Mouse (Mus musculus) heart, embryonic 15.5 days (tissue): ENCODE results near the gene Abi1. TPM values are rescaled to one million over a fixed set of nuclear protein-coding genes. Genes with fewer than 3 reads are reported as not detected.

Experiments used
- ATAC-seq: fragments of 200-750 bp; cut with Nextera tagmentation; replicated peaks from 2 replicates; pipeline ENCODE4 v1.8.0; 2017; ENCODE audit warnings: low read depth, moderate TSS enrichment; ENCODE audit not compliant: insufficient number of reproducible peaks, insufficient read depth, low FRiP score
- H3K27ac ChIP-seq: fragments of 300-500 bp; sonication (generic); 2 replicates; pipeline ENCODE4 v1.5.1; 2015; ENCODE audit warnings: mild to moderate bottlenecking, inconsistent platforms
- H3K27me3 ChIP-seq: fragments of 300-500 bp; sonication (generic); 2 replicates; pipeline ENCODE4 v1.6.1; 2015; ENCODE audit warnings: inconsistent platforms
- H3K36me3 ChIP-seq: fragments of 300-500 bp; sonication (generic); 2 replicates; pipeline ENCODE4 v1.6.1; 2015; ENCODE audit warnings: mild to moderate bottlenecking, inconsistent platforms
- H3K4me1 ChIP-seq: fragments of 300-500 bp; sonication (generic); replicated peaks from 2 replicates; pipeline ENCODE4 v1.6.1; 2015; ENCODE audit warnings: inconsistent platforms
- H3K4me2 ChIP-seq: fragments of 300-500 bp; sonication (generic); 2 replicates; pipeline ENCODE4 v1.6.1; 2015; ENCODE audit warnings: inconsistent platforms, mild to moderate bottlenecking, moderate library complexity
- H3K4me3 ChIP-seq: fragments of 300-500 bp; sonication (generic); 2 replicates; pipeline ENCODE4 v1.5.1; 2015; ENCODE audit warnings: mild to moderate bottlenecking, inconsistent platforms
- H3K9ac ChIP-seq: fragments of 300-500 bp; sonication (generic); 2 replicates; pipeline ENCODE4 v1.6.1; 2015; ENCODE audit warnings: mild to moderate bottlenecking, inconsistent platforms
- H3K9me3 ChIP-seq: fragments of 300-500 bp; sonication (generic); replicated peaks from 2 replicates; pipeline ENCODE4 v1.6.1; 2016; ENCODE audit warnings: inconsistent platforms
- WGBS: fragments of 180-500 bp; shearing (Covaris S2); methylation state at CpG from one replicate; pipeline ENCODE4 v1.1.7; 2015; ENCODE audit warnings: mixed read lengths; 5-methylcytosine and 5-hydroxymethylcytosine counted together
- polyA plus RNA-seq: library from polyadenylated mRNA; unstranded; fragments of >200 nt; fragmentation: Nextera tagmentation; extraction: Ambion mirVana; gene quantifications from 2 replicates; pipeline ENCODE4 v1.2.1, GENCODE M21; 2015

Abi1 gene
- polyA plus RNA-seq: 25.2 and 33.8 TPM in 2 replicates

GRCm38 (mm10) chr2:23040001-23040646 is at the start of gene Abi1:
Gene Abi1 (minus strand): TSS chr2:23040241.
- Histone ChIP-seq H3K36me3 (no peaks in the 10 kb centered on the region), H3K4me3 (peak within 1 kb of the TSS; percentile 90), H3K4me2 (peak within 1 kb of the TSS; percentile 75), H3K4me1 (peaks cover 11% of the 10 kb centered on the region), H3K27me3 (no peaks in the 10 kb centered on the region), H3K27ac (peak within 1 kb of the TSS; percentile 97), H3K9me3 (no peaks in the 10 kb centered on the region), H3K9ac (peak within 1 kb of the TSS; percentile 97)
- WGBS: 1% methylated on average over 24 of the region's 24 CpGs
- ATAC-seq: peak; percentile 96

DNA sequence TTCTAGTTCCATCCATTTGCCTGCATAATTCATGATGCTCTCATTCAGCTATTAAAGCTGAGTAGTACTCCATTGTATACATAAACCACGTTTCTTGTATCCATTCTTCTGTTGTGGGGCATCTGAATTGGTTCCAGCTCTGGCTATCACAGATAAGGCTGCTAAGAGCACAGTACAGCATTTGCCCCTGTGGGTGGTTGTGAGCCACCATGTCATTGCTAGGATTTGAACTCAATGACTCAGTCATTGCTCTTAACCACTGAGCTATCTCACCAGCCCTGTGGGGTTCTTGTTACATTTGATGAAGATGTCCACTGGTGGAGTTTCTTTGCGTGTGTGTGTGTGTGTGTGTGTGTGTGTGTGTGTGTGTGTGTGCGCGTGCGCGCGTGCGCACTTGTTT is 44.5 kb upstream of the Abi1 start:
- no peaks in the 10 kb centered on the region for H3K27me3 ChIP-seq
- WGBS: 93% methylated on average over 8 of the region's 8 CpGs
- no peak overlapping the region for H3K9ac ChIP-seq
- no peak overlapping the region for H3K27ac ChIP-seq
- H3K4me2 ChIP-seq: no peak overlapping the region
- H3K9me3 ChIP-seq: no peaks in the 10 kb centered on the region
- no peak for ATAC-seq
- peaks cover 36% of the 10 kb centered on the region for H3K36me3 ChIP-seq
- H3K4me1 ChIP-seq: no peaks in the 10 kb centered on the region
- no peak overlapping the region for H3K4me3 ChIP-seq

DNA sequence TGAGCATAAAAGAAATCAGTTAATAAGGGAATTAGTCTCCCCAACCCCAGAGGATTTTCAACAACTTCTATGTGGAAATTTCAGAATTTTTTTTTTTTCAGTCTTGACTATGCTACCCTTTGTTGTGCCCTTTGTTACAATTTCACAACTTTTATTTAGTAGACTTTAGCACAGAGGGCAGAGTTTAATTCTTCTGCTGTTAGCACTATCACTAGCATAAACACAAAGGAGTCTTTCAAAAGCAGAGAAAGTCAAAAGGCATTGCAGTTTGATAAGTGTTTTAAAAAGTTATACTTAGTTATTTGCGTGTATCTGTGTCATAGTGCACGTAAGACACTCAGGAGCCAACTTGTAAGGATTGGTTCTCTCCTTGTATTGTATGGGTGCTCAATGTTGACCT is 38.5 kb upstream of the Abi1 start:
- Histone ChIP-seq H3K4me1 (no peaks in the 10 kb centered on the region), H3K27ac (no peak overlapping the region), H3K4me2 (no peak overlapping the region), H3K9me3 (no peaks in the 10 kb centered on the region), H3K27me3 (no peaks in the 10 kb centered on the region), H3K4me3 (no peak overlapping the region), H3K36me3 (peaks cover 35% of the 10 kb centered on the region), H3K9ac (no peak overlapping the region)
- WGBS: 94% methylated on average over 2 of the region's 2 CpGs
- ATAC-seq: no peak

DNA sequence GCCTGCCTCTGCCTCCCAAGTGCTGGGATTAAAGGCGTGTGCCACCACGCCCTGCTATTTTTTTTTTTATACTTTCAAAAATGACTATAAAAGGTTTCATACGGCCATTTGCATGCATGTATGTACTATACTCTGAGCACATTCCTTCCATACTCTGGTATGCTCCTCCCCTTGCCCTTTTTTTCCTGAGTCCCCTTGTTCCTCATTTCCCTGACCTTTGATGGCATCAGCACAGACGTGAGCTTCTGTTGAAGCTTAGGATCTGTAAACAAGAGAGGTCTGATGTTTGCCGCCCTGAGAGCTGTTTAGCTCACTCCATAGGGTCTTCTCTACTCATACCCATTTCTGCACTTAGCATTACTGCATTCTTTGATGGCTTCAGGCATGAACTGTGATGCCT is 37.7 kb upstream of the Abi1 start:
- no peak overlapping the region for H3K9ac ChIP-seq
- H3K4me1 ChIP-seq: no peaks in the 10 kb centered on the region
- H3K27ac ChIP-seq: no peak overlapping the region
- H3K27me3 ChIP-seq: no peaks in the 10 kb centered on the region
- no peak for ATAC-seq
- peaks cover 31% of the 10 kb centered on the region for H3K36me3 ChIP-seq
- H3K4me3 ChIP-seq: no peak overlapping the region
- H3K4me2 ChIP-seq: no peak overlapping the region
- 85% methylated on average over 5 of the region's 5 CpGs for WGBS
- no peaks in the 10 kb centered on the region for H3K9me3 ChIP-seq

GRCm38 (mm10) chr2:23076783-23077182 is 36.7 kb upstream of the Abi1 start:
- no peak overlapping the region for H3K4me2 ChIP-seq
- H3K4me3 ChIP-seq: no peak overlapping the region
- no peak for ATAC-seq
- no peaks in the 10 kb centered on the region for H3K9me3 ChIP-seq
- H3K27ac ChIP-seq: no peak overlapping the region
- no peaks in the 10 kb centered on the region for H3K27me3 ChIP-seq
- H3K9ac ChIP-seq: no peak overlapping the region
- H3K36me3 ChIP-seq: peaks cover 32% of the 10 kb centered on the region
- H3K4me1 ChIP-seq: no peaks in the 10 kb centered on the region

DNA sequence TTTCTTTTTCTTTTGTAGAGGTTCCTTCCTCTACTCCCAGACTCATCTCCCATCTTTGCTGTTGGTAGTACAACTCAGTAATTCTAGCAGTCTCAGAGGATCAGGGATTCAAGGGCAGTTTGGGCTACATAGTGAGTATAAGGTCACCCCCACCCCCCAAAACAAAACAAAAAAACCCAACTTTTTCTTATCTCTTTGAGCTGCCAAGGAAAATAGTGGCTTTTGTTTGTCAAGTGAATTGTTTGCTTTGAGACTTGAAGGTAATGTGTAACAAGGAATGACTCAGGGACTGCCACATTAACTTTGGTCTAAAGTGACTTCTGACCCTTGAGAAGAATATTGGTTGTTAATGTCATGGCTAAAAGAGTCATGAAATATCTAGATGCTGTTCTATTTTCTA is 35.8 kb upstream of the Abi1 start:
- Histone ChIP-seq H3K27me3 (no peaks in the 10 kb centered on the region), H3K27ac (no peak overlapping the region), H3K4me3 (no peak overlapping the region), H3K9me3 (no peaks in the 10 kb centered on the region), H3K36me3 (peaks cover 26% of the 10 kb centered on the region), H3K4me2 (no peak overlapping the region), H3K4me1 (no peaks in the 10 kb centered on the region), H3K9ac (no peak overlapping the region)
- no peak for ATAC-seq

- Histone ChIP-seq H3K4me1 (no peaks in the 10 kb centered on the region; the same call in 1 of the 2 replicates), H3K4me3 (no peak overlapping the region), H3K9me3 (no peaks in the 10 kb centered on the region), H3K36me3 (peaks cover 7% of the 10 kb centered on the region), H3K27ac (no peak overlapping the region), H3K4me2 (no peak overlapping the region), H3K9ac (no peak overlapping the region), H3K27me3 (no peaks in the 10 kb centered on the region)
- WGBS: 76% methylated on average over 1 of the region's 1 CpGs
- no peak for ATAC-seq
Measured at GRCm38 (mm10) chr2:23071406-23071805, 31.4 kb upstream of the Abi1 start.

GRCm38 (mm10) chr2:23070491-23070890 is 30.4 kb upstream of the Abi1 start:
- H3K27me3 ChIP-seq: no peaks in the 10 kb centered on the region
- H3K9ac ChIP-seq: no peak overlapping the region
- no peak for ATAC-seq
- no peaks in the 10 kb centered on the region for H3K9me3 ChIP-seq
- H3K4me1 ChIP-seq: no peaks in the 10 kb centered on the region; the same call in 1 of the 2 replicates
- H3K4me3 ChIP-seq: no peak overlapping the region
- H3K36me3 ChIP-seq: peaks cover 5% of the 10 kb centered on the region; the same call in 1 of the 2 replicates
- WGBS: 87% methylated on average over 2 of the region's 2 CpGs
- no peak overlapping the region for H3K27ac ChIP-seq
- no peak overlapping the region for H3K4me2 ChIP-seq

DNA sequence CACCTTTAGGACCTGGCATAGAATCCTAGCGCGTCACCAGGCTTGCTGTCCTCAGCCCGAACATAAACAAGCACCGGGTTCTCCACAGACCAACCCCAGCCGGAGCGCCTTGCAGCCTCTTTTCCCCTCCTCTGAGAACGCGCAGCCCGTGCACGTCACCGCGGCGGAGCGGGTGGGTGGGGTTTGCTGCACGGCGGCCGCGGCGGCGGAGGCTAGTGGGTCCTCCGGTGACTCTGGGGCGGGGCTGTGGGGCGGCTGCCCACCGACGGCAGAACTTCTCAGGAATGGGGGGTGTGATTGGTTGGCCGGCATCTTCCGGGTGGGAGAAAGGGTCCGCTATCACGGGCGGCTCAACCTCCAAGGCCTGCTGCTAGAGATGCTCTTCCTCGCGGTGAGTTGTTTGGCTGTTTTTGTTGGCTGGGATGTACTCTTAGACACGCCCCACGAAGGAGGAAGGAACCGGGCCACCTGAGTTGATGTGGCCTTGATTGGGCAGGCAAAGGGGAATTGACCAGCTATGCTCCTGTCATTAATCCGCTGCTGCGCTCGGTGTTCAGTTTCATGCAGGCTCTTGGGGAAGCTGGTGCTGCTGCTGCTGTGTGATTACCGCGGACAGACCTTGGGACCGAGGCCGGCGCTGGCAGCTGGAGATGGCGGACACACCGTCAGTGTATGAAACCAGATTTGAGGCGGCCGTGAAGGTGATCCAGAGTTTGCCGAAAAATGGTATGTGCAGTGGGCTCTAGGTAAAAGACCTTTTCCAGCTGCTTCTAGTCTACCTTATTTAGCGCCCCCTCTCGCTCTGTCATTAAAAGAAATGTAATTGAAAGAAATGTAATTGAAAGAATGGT is 29.1 kb upstream of the Abi1 start:
- Histone ChIP-seq H3K4me3 (peak overlapping the region; percentile 86), H3K4me1 (no peaks in the 10 kb centered on the region; the same call in 1 of the 2 replicates), H3K36me3 (peaks cover 5% of the 10 kb centered on the region; the same call in 1 of the 2 replicates), H3K27me3 (no peaks in the 10 kb centered on the region), H3K9ac (peak overlapping the region; percentile 87), H3K4me2 (peak overlapping the region; percentile 94), H3K9me3 (no peaks in the 10 kb centered on the region), H3K27ac (peak overlapping the region; percentile 96)
- peak; percentile 91 for ATAC-seq
- WGBS: under 1% methylated on average over 50 of the region's 50 CpGs

GRCm38 (mm10) chr2:23068370-23068737 is 28.3 kb upstream of the Abi1 start:
- peak overlapping the region; percentile 87 for H3K9ac ChIP-seq
- H3K4me3 ChIP-seq: peak overlapping the region; percentile 86
- peak overlapping the region; percentile 96 for H3K27ac ChIP-seq
- H3K27me3 ChIP-seq: no peaks in the 10 kb centered on the region
- peak overlapping the region; percentile 94 for H3K4me2 ChIP-seq
- under 1% methylated on average over 21 of the region's 21 CpGs for WGBS
- peak; percentile 55 for ATAC-seq
- H3K36me3 ChIP-seq: peaks cover 5% of the 10 kb centered on the region; the same call in 1 of the 2 replicates
- no peaks in the 10 kb centered on the region; the same call in 1 of the 2 replicates for H3K4me1 ChIP-seq
- no peaks in the 10 kb centered on the region for H3K9me3 ChIP-seq

- H3K27ac ChIP-seq: peak within 1 kb of the TSS; percentile 96
- 2% methylated on average over 34 of the region's 34 CpGs for WGBS
- H3K27me3 ChIP-seq: no peaks in the 10 kb centered on the region
- H3K4me2 ChIP-seq: peak within 1 kb of the TSS; percentile 94
- no peaks in the 10 kb centered on the region; the same call in 1 of the 2 replicates for H3K4me1 ChIP-seq
- H3K9ac ChIP-seq: peak within 1 kb of the TSS; percentile 87
- H3K9me3 ChIP-seq: no peaks in the 10 kb centered on the region
- ATAC-seq: peak; percentile 94
- H3K36me3 ChIP-seq: peaks cover 5% of the 10 kb centered on the region; the same call in 1 of the 2 replicates
- peak within 1 kb of the TSS; percentile 86 for H3K4me3 ChIP-seq
Measured at GRCm38 (mm10) chr2:23067552-23068369, 27.7 kb upstream of the Abi1 start, which contains the start of gene Acbd5. Gene Acbd5 (plus strand): TSS chr2:23068167.
